Mouse (Mus musculus): ENCODE results near the gene Eno3.

DNA sequence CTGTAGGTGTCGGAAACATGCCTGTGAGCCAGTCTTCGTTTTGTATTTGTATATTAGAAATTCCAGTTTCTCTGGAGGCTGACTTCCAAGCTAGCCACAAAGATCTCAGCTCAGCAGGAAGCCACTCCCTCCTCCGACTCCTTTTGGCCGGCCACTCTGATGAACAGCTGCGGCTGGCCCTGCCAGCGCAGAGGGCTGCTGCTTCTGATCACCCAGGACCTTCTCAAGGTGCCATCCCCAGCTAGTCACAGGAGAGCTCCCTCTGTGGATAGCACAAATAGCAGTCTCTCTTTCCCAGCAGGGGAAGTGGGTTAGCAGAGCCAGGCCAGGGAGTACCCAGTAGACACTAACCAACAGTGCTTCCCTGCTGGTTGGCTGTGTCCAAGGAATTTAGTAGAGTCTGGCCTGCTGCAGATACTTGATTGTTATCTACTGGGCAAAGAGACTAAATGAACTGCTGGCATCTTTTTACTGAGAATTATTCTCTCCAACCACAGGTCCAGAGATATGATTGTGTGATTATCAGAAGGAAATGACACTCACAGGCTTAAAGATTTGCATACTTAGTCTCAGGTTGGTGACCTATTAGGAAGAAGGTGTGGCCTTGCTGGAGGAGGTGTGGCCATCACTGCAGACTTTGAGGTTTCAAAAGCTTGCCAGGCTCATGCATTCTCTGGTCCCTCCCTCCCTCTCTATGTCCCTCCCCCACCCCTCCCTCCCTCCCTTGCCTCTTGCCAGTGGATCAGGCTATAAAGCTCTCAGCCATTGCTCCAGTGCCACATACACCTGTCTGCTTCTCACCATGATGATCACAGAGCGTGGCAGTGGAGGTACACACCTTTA lies 34.8 kb upstream of the Eno3 start:
- TF ChIP-seq CTCF (IDR thresholded peaks at IDR 0.05; ENCODE audit: control insufficient read depth, insufficient read depth, insufficient read length) (no peak), CEBPB (IDR thresholded peaks at IDR 0.05; ENCODE audit: low read depth) (no peak), USF1 (IDR thresholded peaks at IDR 0.05; ENCODE audit: low read depth) (no peak), MAX (IDR thresholded peaks at IDR 0.05) (no peak), FOSL1 (IDR thresholded peaks at IDR 0.05; ENCODE audit: insufficient read depth, low read length, poor library complexity, severe bottlenecking) (no peak), MYOG (IDR thresholded peaks at IDR 0.05; ENCODE audit: control insufficient read depth, extremely low read depth, insufficient read length) (no peak)

Data from C2C12 (cell line).